Mouse (Mus musculus) macrophage (primary cell): ENCODE results near the gene Msantd1. TPM values are rescaled to one million over a fixed set of nuclear protein-coding genes. Genes with fewer than 3 reads are reported as not detected.
"Not testable (repeated sequence)": the region's sequence is repeated elsewhere in the genome, so short reads cannot be mapped to it uniquely, and the experiment has no call there.

Experiments used
- H3K27ac ChIP-seq: fragments of 350-480 bp; formaldehyde crosslinking; 2 replicates; pipeline ENCODE4 v1.9.0; 2021
- H3K36me3 ChIP-seq: fragments of 350-480 bp; formaldehyde crosslinking; 2 replicates; pipeline ENCODE4 v1.9.0; 2021; ENCODE audit errors: inconsistent target
- H3K4me3 ChIP-seq: fragments of 350-480 bp; formaldehyde crosslinking; 2 replicates; pipeline ENCODE4 v1.9.0; 2021; ENCODE audit errors: inconsistent target
- H3K79me2 ChIP-seq: fragments of 350-480 bp; formaldehyde crosslinking; 2 replicates; pipeline ENCODE4 v1.9.0; 2021; ENCODE audit errors: inconsistent target
- WGBS: methylation state at CpG from one replicate; pipeline ENCODE4 v1.1.7; 2026; ENCODE audit warnings: inconsistent platforms; ENCODE audit not compliant: missing documents; 5-methylcytosine and 5-hydroxymethylcytosine counted together
- polyA plus RNA-seq: library from polyadenylated mRNA; stranded (reverse); fragments of 250-400 nt; gene quantifications from 3 replicates; pipeline ENCODE4 v1.2.4, GENCODE M21; 2018; ENCODE audit warnings: inconsistent platforms
- total RNA-seq, 78 experiments: library from RNA; depleted of rRNA; stranded (reverse); fragments of 250-400 nt; gene quantifications; 1 replicate in 9 of 78; 2 replicates in 24 of 78; 3 replicates in 43 of 78; 4 replicates in 2 of 78; pipeline ENCODE4 v1.2.4; 2018; ENCODE audit warnings: inconsistent platforms in 56 of 78

Gene Msantd1
- total RNA-seq (2018; cell fraction: chromatin; rRNA removed): 10 to 100 TPM in 20 of 26 experiments, 1 to 10 TPM in 6; 1.1 to 32.1 (median 15.5) TPM
- 1 to 10 TPM in 2 of 26 experiments, under 1 TPM in 23, not detected in 1; 0.05 to 1.4 (median 0.48) TPM for total RNA-seq (2018; cell fraction: cytosol; rRNA removed)
- 10 to 100 TPM in 17 of 26 experiments, 1 to 10 TPM in 9; 2.1 to 26.0 (median 13.5) TPM for total RNA-seq (2018; cell fraction: nucleus; rRNA removed)
- polyA plus RNA-seq: 0.27 to 1.8 TPM (median 0.77 TPM) in 3 replicates

- no peak within 1 kb of the TSS for H3K27ac ChIP-seq
- no peaks in the 10 kb centered on the region for H3K79me2 ChIP-seq
- peaks cover 65% of the 10 kb centered on the region for H3K36me3 ChIP-seq
- 37% methylated on average over 6 of the region's 6 CpGs for WGBS
- H3K4me3 ChIP-seq: no peak within 1 kb of the TSS
Measured at GRCm38 (mm10) chr5:34907910-34908725, at the start of gene Msantd1. Gene Msantd1, plus strand, starts transcription at chr5:34908012.

DNA sequence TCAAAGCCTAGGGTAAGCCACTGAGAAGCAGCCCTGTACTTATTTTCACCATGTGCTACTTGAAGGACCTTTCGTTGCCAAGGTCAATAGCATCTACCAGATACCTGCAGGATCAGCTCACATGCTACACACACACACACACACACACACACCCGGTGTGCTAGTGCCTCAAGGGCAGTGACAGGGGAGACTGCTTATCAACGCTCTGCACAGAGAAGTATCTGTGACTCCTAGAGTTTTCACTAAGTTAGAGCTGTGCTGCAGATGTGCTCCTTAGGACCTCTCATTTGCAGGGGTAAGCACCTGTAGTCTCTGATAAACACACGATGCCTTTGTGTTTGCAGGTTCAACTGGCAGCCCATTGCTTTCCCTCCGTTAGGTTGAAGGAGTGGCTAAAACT is 42.4 kb upstream of the Msantd1 start:
- Histone ChIP-seq H3K36me3 (peaks cover 67% of the 10 kb centered on the region), H3K27ac (no peak overlapping the region)
- 96% methylated on average over 5 of the region's 5 CpGs for WGBS

GRCm38 (mm10) chr5:34880307-34880706 is 27.5 kb upstream of the Msantd1 start:
- not testable (repeated sequence) for H3K79me2 ChIP-seq, H3K27ac ChIP-seq, H3K4me3 ChIP-seq
- peaks cover 71% of the 10 kb centered on the region for H3K36me3 ChIP-seq
- 98% methylated on average over 3 of the region's 3 CpGs for WGBS

More for the DNA sequence above, 42.4 kb upstream of the Msantd1 start:
- no peaks in the 10 kb centered on the region for H3K79me2 ChIP-seq
- no peak overlapping the region for H3K4me3 ChIP-seq

- Histone ChIP-seq H3K79me2 (no peaks in the 10 kb centered on the region), H3K4me3 (no peak overlapping the region), H3K27ac (no peak overlapping the region), H3K36me3 (peaks cover 64% of the 10 kb centered on the region)
- WGBS: 100% methylated on average over 3 of the region's 3 CpGs
Measured at GRCm38 (mm10) chr5:34881023-34881422, 26.8 kb upstream of the Msantd1 start.

GRCm38 (mm10) chr5:34885250-34885649 is 22.6 kb upstream of the Msantd1 start:
- peaks cover 55% of the 10 kb centered on the region for H3K36me3 ChIP-seq
- H3K27ac ChIP-seq: no peak overlapping the region
- 93% methylated on average over 3 of the region's 3 CpGs for WGBS
- no peaks in the 10 kb centered on the region for H3K79me2 ChIP-seq
- H3K4me3 ChIP-seq: no peak overlapping the region

- no peak overlapping the region for H3K4me3 ChIP-seq
- no peaks in the 10 kb centered on the region for H3K79me2 ChIP-seq
- 97% methylated on average over 4 of the region's 4 CpGs for WGBS
- peaks cover 76% of the 10 kb centered on the region for H3K36me3 ChIP-seq
- H3K27ac ChIP-seq: no peak overlapping the region
Measured at GRCm38 (mm10) chr5:34889252-34889651, 18.6 kb upstream of the Msantd1 start.

DNA sequence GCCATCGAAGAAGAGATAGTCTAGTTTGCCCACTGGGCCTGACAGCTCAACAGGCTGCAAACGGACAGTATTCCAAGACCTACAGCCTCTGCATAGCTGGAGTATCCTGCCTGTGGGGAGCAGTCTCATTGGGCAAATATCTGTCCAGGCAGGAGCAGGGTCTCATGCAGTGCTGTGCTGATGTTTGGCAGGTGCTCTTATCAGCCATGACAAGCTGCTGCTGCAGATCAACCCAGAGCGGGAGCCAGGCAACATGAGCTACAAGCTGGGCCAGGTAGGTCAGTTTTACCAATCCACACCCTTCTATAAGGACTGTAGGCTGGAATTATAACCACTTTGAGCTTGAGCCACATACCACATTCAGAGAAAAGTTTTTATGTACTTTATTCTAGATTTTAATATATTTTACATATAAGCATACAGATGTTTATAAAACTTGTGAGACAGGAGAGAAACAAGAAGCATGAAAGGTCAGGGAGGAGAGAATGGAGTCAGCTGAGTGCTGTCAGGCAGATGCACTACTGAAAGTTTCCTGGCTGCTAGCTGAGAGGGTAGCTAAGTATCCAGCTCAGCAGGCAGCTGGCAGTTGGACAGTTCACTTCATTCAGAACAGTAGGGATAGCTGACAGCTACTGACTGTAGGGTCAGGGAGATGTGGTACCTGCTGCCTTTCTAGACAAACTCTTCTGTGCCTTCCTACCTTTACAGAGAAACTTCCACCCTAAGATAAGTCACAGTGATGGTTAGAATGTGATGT is 10.9 kb upstream of the Msantd1 start:
- 93% methylated on average over 3 of the region's 3 CpGs for WGBS
- no peak overlapping the region for H3K4me3 ChIP-seq
- H3K27ac ChIP-seq: no peak overlapping the region
- H3K36me3 ChIP-seq: peaks cover 100% of the 10 kb centered on the region
- H3K79me2 ChIP-seq: no peaks in the 10 kb centered on the region

- H3K36me3 ChIP-seq: peaks cover 94% of the 10 kb centered on the region
- H3K27ac ChIP-seq: no peak overlapping the region
- no peak overlapping the region for H3K4me3 ChIP-seq
- WGBS: 95% methylated on average over 6 of the region's 6 CpGs
- H3K79me2 ChIP-seq: no peaks in the 10 kb centered on the region
Measured at GRCm38 (mm10) chr5:34899787-34900469, 7.9 kb upstream of the Msantd1 start.

GRCm38 (mm10) chr5:34902371-34902770 is 5.4 kb upstream of the Msantd1 start:
- Histone ChIP-seq H3K36me3 (peaks cover 94% of the 10 kb centered on the region), H3K4me3 (no peak overlapping the region), H3K79me2 (no peaks in the 10 kb centered on the region), H3K27ac (no peak overlapping the region)

- 97% methylated on average over 5 of the region's 5 CpGs for WGBS
- no peak overlapping the region for H3K4me3 ChIP-seq
- H3K36me3 ChIP-seq: peaks cover 94% of the 10 kb centered on the region
- no peak overlapping the region for H3K27ac ChIP-seq
- H3K79me2 ChIP-seq: no peaks in the 10 kb centered on the region
Measured at GRCm38 (mm10) chr5:34902811-34903385, 4.9 kb upstream of the Msantd1 start.

DNA sequence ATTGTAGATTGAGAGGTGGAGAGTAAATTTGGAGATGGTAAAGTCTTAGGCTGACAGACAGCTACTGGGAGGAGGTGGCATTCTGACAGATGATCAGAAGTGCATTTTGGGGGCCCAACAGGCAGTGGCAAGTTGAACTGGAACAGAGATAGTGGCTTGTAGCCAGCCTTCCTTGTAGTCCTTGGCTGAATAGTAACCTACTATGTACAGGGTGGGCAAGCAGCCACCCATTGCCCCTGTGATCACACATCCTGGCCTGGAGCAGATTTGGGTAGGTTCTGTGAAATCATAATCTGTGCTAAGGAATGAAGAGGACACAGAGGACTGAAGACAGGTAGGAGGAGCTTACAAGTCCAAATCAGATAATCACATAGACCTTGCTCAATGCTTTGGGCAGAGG is 3.4 kb upstream of the Msantd1 start:
- Histone ChIP-seq H3K27ac (no peak overlapping the region), H3K36me3 (peaks cover 94% of the 10 kb centered on the region), H3K79me2 (no peaks in the 10 kb centered on the region), H3K4me3 (no peak overlapping the region)

GRCm38 (mm10) chr5:34907230-34907629 is 582 bp upstream of the Msantd1 start:
- H3K79me2 ChIP-seq: no peaks in the 10 kb centered on the region
- peaks cover 74% of the 10 kb centered on the region for H3K36me3 ChIP-seq
- no peak overlapping the region for H3K4me3 ChIP-seq
- WGBS: 89% methylated on average over 4 of the region's 4 CpGs
- H3K27ac ChIP-seq: no peak overlapping the region

- WGBS: 65% methylated on average over 9 of the region's 9 CpGs
- Histone ChIP-seq H3K79me2 (no peaks in the 10 kb centered on the region), H3K36me3 (peaks cover 61% of the 10 kb centered on the region)
Measured at GRCm38 (mm10) chr5:34908726-34909633, 1.2 kb downstream of the Msantd1 start.

More at GRCm38 (mm10) chr5:34908726-34909633, 1.2 kb downstream of the Msantd1 start:
- Histone ChIP-seq H3K4me3 (no peak overlapping the region), H3K27ac (no peak overlapping the region)
